Comparison of ENCODE assay signal across 24 mouse cellular contexts in genomic region chr2:132093298-132093697, GRCm38 (mm10). TPM values are rescaled to one million over a fixed set of nuclear protein-coding genes. Genes with fewer than 3 reads are reported as not detected.
DNase-seq lines count a peak whose midpoint lies in the region; ATAC-seq and TF ChIP-seq lines count a peak whose summit lies in the region.
"Had no signal": no experiment of that assay in that cellular context is flagged by ENCODE, and none has a peak within 500 bp of the region (broad histone marks: within the 10 kb centered on the region; RNA-seq: fewer than 3 reads in every experiment).

No protein-coding gene starts in this region.

- no peak overlapping the region for H3K4me3 ChIP-seq in liver, adult 2 months (ENCODE audit: insufficient read depth, low read depth, low read length)
- H3K4me3 ChIP-seq in liver, postnatal 0 days (ENCODE audit: low read depth, low read length), result no peak overlapping the region
- H3K4me3 ChIP-seq in hindbrain, embryonic 13.5 days, result no peak overlapping the region
- H3K4me3 ChIP-seq in kidney, embryonic 15.5 days (replicated peaks), result no peak overlapping the region
- H3K4me3 ChIP-seq: forebrain, embryonic 12.5 days; heart, embryonic 13.5 days; myocyte; neural tube, embryonic 12.5 days had no signal

- H3K79me2 ChIP-seq in liver, adult 2 months (ENCODE audit: control insufficient read depth, insufficient read depth, low read length), result peaks cover 9% of the 10 kb centered on the region; the same call in 1 of the 2 replicates

- H3K36me3 ChIP-seq in liver, adult 2 months (ENCODE audit: control insufficient read depth, insufficient read depth, low read length), result peaks cover 7% of the 10 kb centered on the region; the same call in 1 of the 2 replicates
- H3K36me3 ChIP-seq in liver, postnatal 0 days (replicated peaks; ENCODE audit: insufficient read depth, low read length), result peaks cover 13% of the 10 kb centered on the region
- peaks cover 48% of the 10 kb centered on the region for H3K36me3 ChIP-seq in hindbrain, embryonic 13.5 days
- H3K36me3 ChIP-seq in kidney, embryonic 15.5 days, result peaks cover 31% of the 10 kb centered on the region

- no peak overlapping the region for H3K4me2 ChIP-seq in liver, postnatal 0 days (ENCODE audit: low read depth, low read length)
- H3K4me2 ChIP-seq in hindbrain, embryonic 13.5 days, result no peak overlapping the region
- H3K4me2 ChIP-seq in kidney, embryonic 15.5 days, result no peak overlapping the region
- H3K4me2 ChIP-seq: forebrain, embryonic 12.5 days; heart, embryonic 13.5 days; midbrain, embryonic 11.5 days; neural tube, embryonic 12.5 days had no signal

- no peaks in the 10 kb centered on the region for H3K27me3 ChIP-seq in liver, adult 2 months (ENCODE audit: control insufficient read depth, insufficient read depth, low read length)
- no peaks in the 10 kb centered on the region for H3K27me3 ChIP-seq in liver, postnatal 0 days (ENCODE audit: insufficient read depth, low read length)
- no peaks in the 10 kb centered on the region for H3K27me3 ChIP-seq in hindbrain, embryonic 13.5 days
- no peaks in the 10 kb centered on the region for H3K27me3 ChIP-seq in kidney, embryonic 15.5 days
- H3K27me3 ChIP-seq: forebrain, embryonic 12.5 days; heart, embryonic 13.5 days; neural tube, embryonic 12.5 days had no signal

- no peak overlapping the region for H3K9ac ChIP-seq in liver, adult 2 months (ENCODE audit: low read depth, low read length)
- no peak overlapping the region for H3K9ac ChIP-seq in liver, postnatal 0 days (replicated peaks)
- no peak overlapping the region for H3K9ac ChIP-seq in hindbrain, embryonic 13.5 days
- no peak overlapping the region for H3K9ac ChIP-seq in kidney, embryonic 15.5 days
- H3K9ac ChIP-seq: forebrain, embryonic 12.5 days; forebrain, postnatal 0 days; heart, embryonic 13.5 days; liver, embryonic 14.5 days; neural tube, embryonic 12.5 days had no signal

- no peaks in the 10 kb centered on the region for H3K9me3 ChIP-seq in liver, postnatal 0 days (ENCODE audit: low read length)
- no peaks in the 10 kb centered on the region for H3K9me3 ChIP-seq in hindbrain, embryonic 13.5 days
- H3K9me3 ChIP-seq in kidney, embryonic 15.5 days (replicated peaks), result no peaks in the 10 kb centered on the region
- H3K9me3 ChIP-seq: forebrain, embryonic 12.5 days; heart, embryonic 13.5 days; neural tube, embryonic 12.5 days had no signal

- H3K27ac ChIP-seq in liver, adult 2 months (replicated peaks; ENCODE audit: insufficient read depth, low read depth, low read length), result peak overlapping the region; percentile 61
- H3K27ac ChIP-seq in liver, postnatal 0 days (ENCODE audit: low read depth), result peak overlapping the region; percentile 95
- H3K27ac ChIP-seq in hindbrain, embryonic 13.5 days, result no peak overlapping the region
- no peak overlapping the region for H3K27ac ChIP-seq in kidney, embryonic 15.5 days
- H3K27ac ChIP-seq: forebrain, embryonic 12.5 days; liver, embryonic 14.5 days; neural tube, embryonic 12.5 days had no signal

- WGBS in liver, adult 2 months, result 58% methylated on average over 1 of the region's 1 CpGs
- 77% methylated on average over 1 of the region's 1 CpGs for WGBS in liver, postnatal 0 days (ENCODE audit: insufficient replicate concordance)
- WGBS in hindbrain, embryonic 13.5 days, result 82% methylated on average over 1 of the region's 1 CpGs
- WGBS in kidney, embryonic 15.5 days, result 100% methylated on average over 1 of the region's 1 CpGs

- ATAC-seq in liver, postnatal 0 days, result peak; percentile 45
- no peak for ATAC-seq in hindbrain, embryonic 13.5 days (ENCODE audit: low FRiP score)
- ATAC-seq in kidney, embryonic 15.5 days (replicated peaks; ENCODE audit: low FRiP score), result no peak
- ATAC-seq in activated CD4-positive, CD25-positive, alpha-beta regulatory T cell, adult 4 months, result no peak
- ATAC-seq: forebrain, postnatal 0 days; hindbrain, embryonic 16.5 days had no signal

- no peak for TF ChIP-seq EP300 in liver, postnatal 0 days (IDR thresholded peaks at IDR 0.05; ENCODE audit: low read depth)

- TF ChIP-seq POLR2A in liver, adult 2 months (IDR thresholded peaks at IDR 0.05; ENCODE audit: extremely low read depth, insufficient read depth, low read length), result no peak

- peaks cover 15% of the 10 kb centered on the region for H3K4me1 ChIP-seq in liver, adult 2 months (ENCODE audit: control insufficient read depth, insufficient read depth, low read length)
- peaks cover 29% of the 10 kb centered on the region for H3K4me1 ChIP-seq in liver, postnatal 0 days (ENCODE audit: insufficient read depth)
- no peaks in the 10 kb centered on the region; the same call in 1 of the 2 replicates for H3K4me1 ChIP-seq in hindbrain, embryonic 13.5 days (replicated peaks)
- peaks cover 33% of the 10 kb centered on the region for H3K4me1 ChIP-seq in kidney, embryonic 15.5 days
- H3K4me1 ChIP-seq: forebrain, embryonic 12.5 days; neural tube, embryonic 12.5 days had no signal

- no peak for TF ChIP-seq CTCF in liver, adult 2 months (IDR thresholded peaks at IDR 0.05; ENCODE audit: low read depth, low read length)
- TF ChIP-seq CTCF in liver, postnatal 0 days (IDR thresholded peaks at IDR 0.05; ENCODE audit: low read depth), result no peak

- peak; percentile 65 for DNase-seq in liver, adult 2 months (ENCODE audit: extremely low read depth, low read depth, low spot score)
- no peak for DNase-seq in liver
- peak; percentile 45 for DNase-seq in ovary, postnatal 36 days (ENCODE audit: low spot score)
- no peak for DNase-seq in ovary, postnatal 10 days (ENCODE audit: low spot score)
- no peak for DNase-seq in liver, postnatal 0 days
- DNase-seq: adrenal gland, adult 2 months; cerebellum, adult 11 months; cerebellum, adult 9-10 months; forebrain, postnatal 0 days; heart, postnatal 10 days; kidney, adult 9 months; right cerebral cortex, postnatal 25 days; thymus, adult 18-20 months; thymus, postnatal 25 days had no signal

RNA-seq across cellular contexts. Expression of gene Slc23a2, which starts 51.6 kb away (rescaled TPM):
- 14.8 and 20.5 TPM in 2 replicates for total RNA-seq in liver, adult 2 months (2014; rRNA removed)
- 7.0 and 12.7 TPM in 2 replicates for polyA plus RNA-seq in liver, adult 2 months (2012; rRNA removed)
- 9.1 and 10.3 TPM in 2 replicates for polyA plus RNA-seq in liver, postnatal 0 days (2015; fragmentation: Nextera tagmentation; extraction: Ambion mirVana)
- polyA plus RNA-seq in hindbrain, embryonic 13.5 days (2015; fragmentation: Nextera tagmentation; extraction: Ambion mirVana), result 25.5 and 25.9 TPM in 2 replicates
- 12.9 and 14.5 TPM in 2 replicates for polyA plus RNA-seq in kidney, embryonic 15.5 days (2015; fragmentation: Nextera tagmentation; extraction: Ambion mirVana)
- 10 to 100 TPM in 1 of 2 experiments, 1 to 10 TPM in 1; 9.8 to 11.1 TPM for polyA plus RNA-seq in activated CD4-positive, CD25-positive, alpha-beta regulatory T cell, adult 4 months (2017; shearing (Covaris generic))

Comparison
In these comparisons a context has a peak if more than half of its experiments do, and no peak if none do; other contexts are left out.
1. DNase-seq: peak in liver, adult 2 months (single experiment) and ovary, postnatal 36 days (single experiment); none in liver (single experiment), ovary, postnatal 10 days (single experiment) and liver, postnatal 0 days (single experiment).
2. H3K27ac ChIP-seq: peak in liver, adult 2 months (single experiment) and liver, postnatal 0 days (single experiment); none in hindbrain, embryonic 13.5 days (single experiment) and kidney, embryonic 15.5 days (single experiment).